Mouse (Mus musculus): ENCODE results near the gene Flrt2. TPM values are rescaled to one million over a fixed set of nuclear protein-coding genes. Genes with fewer than 3 reads are reported as not detected.

The Flrt2 gene
- polyA plus RNA-seq, 1 experiment from 2014 or later: 28.1 TPM

DNA sequence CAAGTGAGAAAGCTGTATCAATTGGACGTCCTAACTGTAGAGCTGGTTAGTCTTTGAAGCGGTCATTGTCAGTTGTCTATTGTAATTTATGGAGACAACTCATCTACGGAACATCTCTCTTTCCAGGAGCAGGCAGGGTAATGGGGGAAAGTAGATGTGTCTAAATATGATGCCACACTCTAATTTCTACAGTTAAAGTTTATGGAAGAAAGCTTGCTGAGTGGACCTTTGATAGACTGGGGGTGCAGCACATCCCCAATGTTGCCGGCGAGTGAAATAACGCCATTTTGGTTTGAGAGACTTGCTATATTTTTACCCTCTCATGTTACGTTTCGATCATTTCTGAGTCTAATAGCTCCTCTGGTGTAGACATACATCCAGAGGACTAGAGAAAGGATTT is 2.5 kb downstream of the Flrt2 start:
- Histone ChIP-seq H3K4me3 (replicated peaks) (peak overlapping the region; percentile 80), H3K36me3 (no peaks in the 10 kb centered on the region), H3K4me1 (peaks cover 46% of the 10 kb centered on the region), H3K27ac (replicated peaks) (peak overlapping the region; percentile 92), H3K4me2 (replicated peaks) (peak overlapping the region; percentile 84), H3K9me3 (replicated peaks) (no peaks in the 10 kb centered on the region), H3K9ac (peak overlapping the region; percentile 82), H3K27me3 (0 out of 2 replicates have a peak, but pooled peaks cover 3% of the 10 kb centered on the region)
- no peak for ATAC-seq (ENCODE audit: insufficient number of reproducible peaks, low FRiP score, low TSS enrichment, low read depth)
- under 1% methylated on average over 8 of the region's 8 CpGs for WGBS

- Histone ChIP-seq H3K4me3 (replicated peaks) (peak overlapping the region; percentile 80), H3K4me2 (replicated peaks) (peak overlapping the region; percentile 84), H3K27me3 (0 out of 2 replicates have a peak, but pooled peaks cover 3% of the 10 kb centered on the region), H3K4me1 (peaks cover 48% of the 10 kb centered on the region), H3K9ac (peak overlapping the region; percentile 82), H3K27ac (replicated peaks) (peak overlapping the region; percentile 92), H3K9me3 (replicated peaks) (no peaks in the 10 kb centered on the region), H3K36me3 (no peaks in the 10 kb centered on the region)
- whole genome bisulfite sequencing: under 1% methylated on average over 68 of the region's 68 CpGs
- ATAC-seq (ENCODE audit: insufficient number of reproducible peaks, low FRiP score, low TSS enrichment, low read depth): peak; percentile 91
Observed at GRCm38 (mm10) chr12:95694991-95695833, 3.2 kb downstream of the Flrt2 start.

DNA sequence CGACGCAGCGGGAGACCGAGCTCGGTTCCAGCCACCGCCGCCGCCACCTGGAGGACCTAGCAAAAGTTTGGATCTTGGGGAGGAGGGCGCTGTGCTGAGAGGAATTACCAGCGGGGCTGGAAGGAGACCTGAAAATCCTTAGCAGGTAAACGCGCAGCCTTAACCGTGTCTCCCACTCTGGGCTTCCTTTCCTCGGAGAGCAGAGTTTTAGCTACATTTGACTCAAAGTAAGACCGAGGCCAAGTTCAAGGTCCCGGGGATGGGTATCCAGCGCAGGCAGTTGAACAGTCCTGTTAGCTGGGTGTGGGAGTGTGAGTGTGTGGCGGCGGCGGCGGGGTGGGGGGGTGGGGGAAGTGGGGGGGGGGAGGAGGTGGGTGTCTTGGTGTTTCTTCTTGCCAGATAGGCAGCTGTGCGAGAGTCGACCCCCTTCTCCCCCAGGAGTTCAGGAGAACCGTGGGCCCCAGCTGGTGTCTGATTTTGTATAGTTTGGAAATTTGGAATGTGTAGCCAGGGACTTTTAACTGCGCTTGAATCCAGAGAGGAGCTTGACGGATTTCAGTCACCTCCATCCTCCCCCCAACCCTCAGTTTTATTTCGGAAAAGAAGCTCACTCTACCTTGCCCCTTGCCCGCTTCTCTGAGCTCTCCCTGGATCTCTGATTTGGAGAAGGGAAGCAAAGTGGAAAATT is 4.0 kb downstream of the Flrt2 start:
- Histone ChIP-seq H3K9ac (peak overlapping the region; percentile 82), H3K27ac (replicated peaks) (peak overlapping the region; percentile 92), H3K27me3 (0 out of 2 replicates have a peak, but pooled peaks cover 3% of the 10 kb centered on the region), H3K9me3 (replicated peaks) (no peaks in the 10 kb centered on the region), H3K4me3 (replicated peaks) (peak overlapping the region; percentile 80), H3K4me2 (replicated peaks) (peak overlapping the region; percentile 84), H3K4me1 (peaks cover 50% of the 10 kb centered on the region), H3K36me3 (no peaks in the 10 kb centered on the region)
- 0% methylated on average over 27 of the region's 28 CpGs for WGBS
- no peak; the same call in 1 of the 2 replicates for ATAC-seq (ENCODE audit: insufficient number of reproducible peaks, low FRiP score, low TSS enrichment, low read depth)

- WGBS: 3% methylated on average over 6 of the region's 6 CpGs
- Histone ChIP-seq H3K9me3 (replicated peaks) (no peaks in the 10 kb centered on the region), H3K27me3 (0 out of 2 replicates have a peak, but pooled peaks cover 3% of the 10 kb centered on the region), H3K36me3 (no peaks in the 10 kb centered on the region), H3K27ac (replicated peaks) (peak overlapping the region; percentile 6; the same call in 1 of the 2 replicates), H3K9ac (peak overlapping the region; percentile 21), H3K4me1 (peaks cover 44% of the 10 kb centered on the region), H3K4me3 (replicated peaks) (peak overlapping the region; percentile 80), H3K4me2 (replicated peaks) (peak overlapping the region; percentile 84)
- no peak for ATAC-seq (ENCODE audit: insufficient number of reproducible peaks, low FRiP score, low TSS enrichment, low read depth)
Observed at GRCm38 (mm10) chr12:95696522-95697025, 4.5 kb downstream of the Flrt2 start.

DNA sequence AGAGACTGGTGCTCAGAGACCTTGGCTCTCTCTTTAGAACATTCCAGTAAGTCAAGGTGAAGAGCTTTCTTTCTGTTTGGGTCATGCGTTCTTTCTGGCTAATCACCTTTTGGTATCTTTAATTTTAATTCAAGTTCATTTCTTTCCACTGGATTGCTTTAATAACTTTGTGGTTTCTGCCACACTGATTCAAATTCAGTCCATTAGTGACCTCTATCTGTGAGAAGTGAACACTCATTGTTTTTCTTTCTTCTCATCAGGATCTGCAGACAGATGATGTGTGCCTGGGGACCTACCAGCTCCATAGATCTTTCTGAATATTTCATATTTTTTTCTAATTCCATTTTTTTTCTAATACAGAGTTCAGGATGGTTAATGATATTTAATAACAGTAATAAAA is 6.5 kb downstream of the Flrt2 start:
- no peaks in the 10 kb centered on the region for H3K27me3 ChIP-seq
- H3K9ac ChIP-seq: no peak overlapping the region
- no peaks in the 10 kb centered on the region for H3K9me3 ChIP-seq (replicated peaks)
- no peak for ATAC-seq (ENCODE audit: insufficient number of reproducible peaks, low FRiP score, low TSS enrichment, low read depth)
- H3K4me1 ChIP-seq: peaks cover 30% of the 10 kb centered on the region
- H3K27ac ChIP-seq (replicated peaks): 0 out of 2 replicates have a peak overlapping the region, but pooled peaks have one; percentile 18
- H3K4me3 ChIP-seq (replicated peaks): peak overlapping the region; percentile 80
- peak overlapping the region; percentile 84 for H3K4me2 ChIP-seq (replicated peaks)
- 27% methylated on average over 1 of the region's 1 CpGs for WGBS
- no peaks in the 10 kb centered on the region for H3K36me3 ChIP-seq

GRCm38 (mm10) chr12:95700746-95701145 is 8.7 kb downstream of the Flrt2 start:
- H3K27me3 ChIP-seq: no peaks in the 10 kb centered on the region
- no peak overlapping the region for H3K27ac ChIP-seq (replicated peaks)
- H3K4me2 ChIP-seq (replicated peaks): no peak overlapping the region
- no peak for ATAC-seq (ENCODE audit: insufficient number of reproducible peaks, low FRiP score, low TSS enrichment, low read depth)
- WGBS: 64% methylated on average over 2 of the region's 2 CpGs
- no peaks in the 10 kb centered on the region for H3K9me3 ChIP-seq (replicated peaks)
- peaks cover 23% of the 10 kb centered on the region; the same call in 1 of the 2 replicates for H3K4me1 ChIP-seq
- H3K9ac ChIP-seq: no peak overlapping the region
- H3K4me3 ChIP-seq (replicated peaks): no peak overlapping the region
- no peaks in the 10 kb centered on the region for H3K36me3 ChIP-seq

- Histone ChIP-seq H3K4me3 (replicated peaks) (no peak overlapping the region), H3K9me3 (replicated peaks) (no peaks in the 10 kb centered on the region), H3K4me1 (peaks cover 21% of the 10 kb centered on the region; the same call in 1 of the 2 replicates), H3K27me3 (no peaks in the 10 kb centered on the region), H3K9ac (no peak overlapping the region), H3K4me2 (replicated peaks) (no peak overlapping the region), H3K36me3 (no peaks in the 10 kb centered on the region), H3K27ac (replicated peaks) (no peak overlapping the region)
- no peak for ATAC-seq (ENCODE audit: insufficient number of reproducible peaks, low FRiP score, low TSS enrichment, low read depth)
Observed at GRCm38 (mm10) chr12:95701580-95701979, 9.6 kb downstream of the Flrt2 start.

GRCm38 (mm10) chr12:95705006-95705405 is 13.0 kb downstream of the Flrt2 start:
- WGBS: 87% methylated on average over 3 of the region's 3 CpGs
- H3K36me3 ChIP-seq: no peaks in the 10 kb centered on the region

DNA sequence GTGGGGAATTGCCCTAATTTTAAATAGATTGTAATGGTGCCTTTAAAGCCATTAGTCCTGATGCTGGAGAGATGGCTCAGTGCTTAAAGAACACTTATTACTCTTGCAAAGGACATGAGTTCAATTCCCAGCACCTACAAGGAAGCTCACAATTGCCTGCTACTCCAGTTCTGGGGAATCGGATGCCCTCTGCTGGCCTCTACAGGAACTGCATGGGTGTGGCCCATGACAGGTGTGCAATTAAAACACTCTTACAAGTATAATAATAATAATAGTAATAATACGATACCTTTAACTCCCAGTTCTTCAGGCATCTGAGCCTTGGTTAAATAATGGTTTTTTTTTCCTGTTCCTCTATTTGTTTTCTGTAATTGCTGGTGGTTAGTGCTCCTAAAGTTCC is 31.2 kb downstream of the Flrt2 start:
- H3K27ac ChIP-seq (replicated peaks): no peak overlapping the region
- no peaks in the 10 kb centered on the region for H3K4me1 ChIP-seq
- WGBS: 92% methylated on average over 2 of the region's 2 CpGs
- H3K27me3 ChIP-seq: no peaks in the 10 kb centered on the region
- no peak for ATAC-seq (ENCODE audit: insufficient number of reproducible peaks, low FRiP score, low TSS enrichment, low read depth)
- no peaks in the 10 kb centered on the region for H3K36me3 ChIP-seq
- H3K4me2 ChIP-seq (replicated peaks): no peak overlapping the region
- no peak overlapping the region for H3K9ac ChIP-seq
- no peaks in the 10 kb centered on the region for H3K9me3 ChIP-seq (replicated peaks)
- no peak overlapping the region for H3K4me3 ChIP-seq (replicated peaks)

More at GRCm38 (mm10) chr12:95705006-95705405, 13.0 kb downstream of the Flrt2 start:
- Histone ChIP-seq H3K4me3 (replicated peaks) (no peak overlapping the region), H3K4me2 (replicated peaks) (no peak overlapping the region), H3K4me1 (peaks cover 4% of the 10 kb centered on the region; the same call in 1 of the 2 replicates), H3K27ac (replicated peaks) (no peak overlapping the region), H3K27me3 (no peaks in the 10 kb centered on the region), H3K9ac (no peak overlapping the region), H3K9me3 (replicated peaks) (no peaks in the 10 kb centered on the region)
- no peak for ATAC-seq (ENCODE audit: insufficient number of reproducible peaks, low FRiP score, low TSS enrichment, low read depth)

DNA sequence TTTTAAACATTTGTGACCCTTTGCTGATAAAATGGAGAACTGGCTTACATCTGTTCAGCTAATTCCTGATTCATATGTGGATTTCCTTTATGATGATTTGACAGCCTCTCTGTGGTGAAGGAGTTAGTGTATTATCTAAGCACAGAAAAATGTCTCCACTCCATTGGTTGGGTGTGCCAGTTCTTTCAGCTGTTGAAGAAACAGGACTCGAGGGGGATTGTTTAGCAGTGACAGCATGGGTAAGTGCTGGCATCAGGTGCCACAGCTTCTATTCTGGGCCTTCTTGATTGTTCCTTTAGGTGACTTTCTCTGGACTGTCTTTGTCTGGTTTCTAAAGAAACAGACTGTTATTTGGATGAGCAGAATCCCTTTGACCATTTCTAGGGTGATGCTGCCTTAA is 42.0 kb downstream of the Flrt2 start:
- peak; percentile 34; the same call in 1 of the 2 replicates for ATAC-seq (ENCODE audit: insufficient number of reproducible peaks, low FRiP score, low TSS enrichment, low read depth)
- peaks cover 5% of the 10 kb centered on the region; the same call in 1 of the 2 replicates for H3K4me1 ChIP-seq
- H3K27ac ChIP-seq (replicated peaks): no peak overlapping the region
- H3K4me3 ChIP-seq (replicated peaks): no peak overlapping the region
- H3K9me3 ChIP-seq (replicated peaks): no peaks in the 10 kb centered on the region
- WGBS: 55% methylated on average over 1 of the region's 1 CpGs
- H3K4me2 ChIP-seq (replicated peaks): no peak overlapping the region
- H3K9ac ChIP-seq: no peak overlapping the region
- no peaks in the 10 kb centered on the region for H3K27me3 ChIP-seq
- no peaks in the 10 kb centered on the region for H3K36me3 ChIP-seq

GRCm38 (mm10) chr12:95737571-95737970 is 45.5 kb downstream of the Flrt2 start:
- Histone ChIP-seq H3K27ac (replicated peaks) (no peak overlapping the region), H3K36me3 (no peaks in the 10 kb centered on the region; the same call in 1 of the 2 replicates), H3K27me3 (no peaks in the 10 kb centered on the region), H3K4me3 (replicated peaks) (no peak overlapping the region), H3K9ac (no peak overlapping the region), H3K4me2 (replicated peaks) (no peak overlapping the region), H3K4me1 (0 out of 2 replicates have a peak, but pooled peaks cover 8% of the 10 kb centered on the region), H3K9me3 (replicated peaks) (no peaks in the 10 kb centered on the region)
- 65% methylated on average over 8 of the region's 8 CpGs for WGBS
- ATAC-seq (ENCODE audit: insufficient number of reproducible peaks, low FRiP score, low TSS enrichment, low read depth): no peak
